Mouse (Mus musculus): Measurements from ENCODE around the gene Plac1.

- TF ChIP-seq POLR2A (IDR thresholded peaks at IDR 0.05; ENCODE audit: low read depth, low read length) = no peak
- TF ChIP-seq MYC (IDR thresholded peaks at IDR 0.05; ENCODE audit: low read depth, low read length) = no peak
- no peak for TF ChIP-seq NRF1 (IDR thresholded peaks at IDR 0.05; ENCODE audit: low read depth, low read length)
- no peak for TF ChIP-seq JUND (conservative IDR thresholded peaks at IDR 0.05; ENCODE audit: low read depth, low read length)
- TF ChIP-seq CTCF (conservative IDR thresholded peaks at IDR 0.05 in 1 of 2, IDR thresholded peaks at IDR 0.05 in 1 of 2; ENCODE audit: low read depth in 2 of 2, low read length in 2 of 2) = no peak
- TF ChIP-seq EP300 (IDR thresholded peaks at IDR 0.05; ENCODE audit: low read length) = no peak
- TF ChIP-seq RCOR1 (conservative IDR thresholded peaks at IDR 0.05; ENCODE audit: low read depth, low read length) = no peak
- TF ChIP-seq ZKSCAN1 (IDR thresholded peaks at IDR 0.05; ENCODE audit: borderline replicate concordance, low read depth, low read length) = no peak
- no peak for TF ChIP-seq CHD2 (IDR thresholded peaks at IDR 0.05; ENCODE audit: low read length)
- no peak for TF ChIP-seq ZC3H11A (IDR thresholded peaks at IDR 0.05; ENCODE audit: low read depth, low read length)
Observed at GRCm38 (mm10) chrX:53211756-53212483, 28.0 kb downstream of the Plac1 start.
